Mouse (Mus musculus) heart, adult 18-20 months (tissue): ENCODE measurements around the gene Psmd5. TPM values are rescaled to one million over a fixed set of nuclear protein-coding genes. Genes with fewer than 3 reads are reported as not detected.
"Not testable (repeated sequence)": the region's sequence is repeated elsewhere in the genome, so short reads cannot be mapped to it uniquely, and the experiment has no call there.

Experiments used
- DNase-seq, 2 experiments: peaks; one replicate each; pipeline ENCODE4 v3.0.0; 2021 to 2022; ENCODE audit warnings: mixed read lengths in 1 of 2
- total RNA-seq, 2 experiments: library from RNA; stranded (reverse); gene quantifications; 2 replicates each; pipeline ENCODE4 v1.2.3; 2021

Gene Psmd5
- total RNA-seq, 2 experiments from 2014 or later = 16.7 to 18.5 TPM

GRCm38 (mm10) chr2:34896821-34897460, 22.2 kb upstream of the Psmd5 start:
- DNase-seq = no peak

DNA sequence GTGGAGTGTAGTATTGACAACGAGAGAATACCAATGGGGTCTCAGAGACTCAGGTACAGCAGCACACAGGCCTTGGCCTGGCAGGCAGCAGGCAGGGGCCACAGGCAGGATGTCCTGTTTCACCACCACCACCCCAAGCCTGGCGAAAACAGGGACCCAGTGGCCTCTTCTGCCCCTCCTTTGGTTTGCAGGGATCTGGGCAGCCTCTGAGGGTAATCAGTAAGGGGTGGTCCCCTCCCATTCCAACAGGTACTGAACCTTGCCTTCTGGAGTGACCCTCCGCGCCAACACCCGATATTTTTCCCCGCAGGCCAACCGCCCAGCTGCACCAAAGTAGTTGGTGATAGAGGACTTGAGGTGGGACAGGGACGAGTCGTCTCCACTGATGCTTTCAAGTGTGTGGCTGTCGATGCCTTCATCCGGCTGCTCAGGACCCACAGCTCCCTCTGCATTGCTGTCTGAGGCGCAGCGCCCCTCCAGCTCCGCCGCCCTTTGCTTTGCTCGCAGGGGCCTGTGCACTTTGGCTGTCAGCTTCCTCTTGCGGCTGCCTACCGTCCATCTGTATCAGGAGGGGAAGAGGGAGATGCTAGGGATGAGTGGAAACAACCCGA, 20.8 kb upstream of the Psmd5 start:
- DNase-seq = no peak

GRCm38 (mm10) chr2:34893950-34894349, 19.2 kb upstream of the Psmd5 start:
- DNase-seq = no peak

- no peak for DNase-seq
Measured at GRCm38 (mm10) chr2:34884186-34884585, 9.4 kb upstream of the Psmd5 start.

DNA sequence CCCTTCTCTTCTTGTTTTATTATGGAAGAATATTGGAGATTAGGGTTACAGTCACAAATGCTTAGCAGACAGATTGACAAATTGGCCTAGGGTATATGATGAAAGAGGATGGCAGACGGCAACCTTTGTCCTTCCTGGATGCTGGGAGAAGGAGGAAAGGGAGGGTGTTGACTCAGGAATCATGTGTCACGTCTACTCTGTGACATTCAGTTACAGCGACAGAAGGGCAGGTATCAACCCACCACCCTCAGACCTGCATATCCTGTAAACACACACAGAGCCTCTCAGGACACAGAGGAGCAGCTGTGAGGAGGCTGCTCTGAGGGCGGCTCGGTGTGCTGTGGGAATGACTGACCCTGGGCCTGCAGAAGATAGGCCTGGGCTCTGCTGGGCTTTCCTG, 8.4 kb upstream of the Psmd5 start:
- no peak for DNase-seq

DNA sequence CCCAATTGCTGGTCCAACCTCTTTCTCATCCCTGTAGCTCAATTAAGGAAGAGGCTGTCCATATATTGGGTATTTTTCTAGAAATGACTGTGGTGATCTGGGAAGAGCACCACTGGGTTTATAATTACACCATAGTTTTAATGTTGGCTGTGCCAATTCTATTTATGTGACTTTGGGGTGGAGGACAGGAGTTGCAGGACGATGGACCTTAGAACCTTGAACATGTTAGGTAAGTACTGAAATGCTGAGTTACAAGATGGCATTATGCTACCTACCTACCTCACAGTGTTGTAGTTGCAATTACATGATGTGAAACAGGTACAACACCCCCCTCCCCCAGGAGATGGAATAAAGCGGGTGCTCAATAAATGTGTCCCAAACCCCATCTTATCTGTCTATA, 8.0 kb upstream of the Psmd5 start:
- no peak for DNase-seq

- DNase-seq = no peak
Measured at GRCm38 (mm10) chr2:34880054-34880453, 5.3 kb upstream of the Psmd5 start.

- peak; percentile 10 to 37 for DNase-seq
Measured at GRCm38 (mm10) chr2:34874271-34874670, 497 bp downstream of the Psmd5 start, which contains the start of gene Cutal. Gene Cutal (plus strand): TSS chr2:34874396.

GRCm38 (mm10) chr2:34870520-34871474, 4.0 kb downstream of the Psmd5 start:
- DNase-seq = peak; percentile 96 to 97

DNA sequence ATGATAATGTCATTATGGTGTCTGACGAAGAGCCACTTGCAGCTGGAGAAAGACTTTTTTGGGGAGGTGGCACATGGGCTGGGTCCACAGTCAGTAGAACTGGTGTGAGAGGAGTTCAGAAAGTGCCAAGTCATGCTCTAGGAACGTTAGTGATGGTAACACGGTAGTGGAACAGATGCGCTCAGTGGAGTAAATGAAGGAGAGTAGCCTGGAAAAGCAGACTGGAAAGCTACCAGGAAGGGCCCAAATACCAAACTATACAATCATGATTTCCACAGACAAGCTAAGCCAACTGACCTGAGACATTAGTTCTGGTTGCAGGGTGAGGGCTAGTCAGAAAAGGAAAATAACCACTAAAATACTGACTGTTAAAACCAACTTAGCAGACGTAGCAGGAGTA, 5.1 kb downstream of the Psmd5 start:
- no peak for DNase-seq

- DNase-seq = no peak
Measured at GRCm38 (mm10) chr2:34857728-34858127, 17.0 kb downstream of the Psmd5 start.

GRCm38 (mm10) chr2:34855265-34855664, 19.5 kb downstream of the Psmd5 start:
- no peak for DNase-seq

DNA sequence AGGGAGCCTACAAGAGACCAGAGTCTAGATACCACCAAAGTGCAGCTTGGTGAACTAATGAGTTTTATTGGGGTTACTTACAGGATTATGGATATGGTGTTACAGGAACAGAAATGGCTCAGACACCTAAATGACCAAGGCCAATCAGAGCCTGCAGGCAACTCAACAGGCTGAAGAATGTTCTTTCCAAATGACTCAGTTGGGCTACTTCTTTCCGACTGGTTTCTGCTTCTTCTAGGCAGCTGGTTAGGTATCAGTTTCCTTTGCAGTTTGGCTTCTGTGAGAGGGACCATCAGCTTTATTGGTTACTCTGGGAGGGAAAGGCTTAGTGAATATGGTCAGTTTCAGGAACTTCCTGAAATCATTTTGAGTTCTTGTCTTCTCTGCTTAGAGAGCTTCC, 27.1 kb downstream of the Psmd5 start:
- DNase-seq = no peak

GRCm38 (mm10) chr2:34843211-34843939, 31.4 kb downstream of the Psmd5 start:
- DNase-seq = peak; percentile 80 to 89

- no peak for DNase-seq
Measured at GRCm38 (mm10) chr2:34841706-34842105, 33.1 kb downstream of the Psmd5 start.

DNA sequence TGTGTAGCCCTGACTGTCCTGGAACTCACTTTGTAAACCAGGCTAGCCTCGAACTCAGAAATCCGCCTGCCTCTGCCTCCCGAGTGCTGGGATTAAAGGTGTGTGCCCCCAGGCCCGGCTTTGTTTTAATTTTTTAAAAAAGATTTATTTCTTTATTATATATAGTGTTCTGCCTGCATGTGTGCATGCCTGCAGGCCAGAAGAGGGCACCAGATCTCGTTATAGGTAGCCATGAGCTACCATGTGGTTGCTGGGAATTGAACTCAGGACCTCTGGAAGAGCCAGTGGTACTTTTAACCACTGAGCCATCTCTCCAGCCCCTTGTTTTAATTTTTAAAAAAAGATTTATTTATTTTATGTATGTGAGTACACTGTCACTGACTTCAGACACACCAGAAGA, 34.6 kb downstream of the Psmd5 start:
- DNase-seq = not testable (repeated sequence)

DNA sequence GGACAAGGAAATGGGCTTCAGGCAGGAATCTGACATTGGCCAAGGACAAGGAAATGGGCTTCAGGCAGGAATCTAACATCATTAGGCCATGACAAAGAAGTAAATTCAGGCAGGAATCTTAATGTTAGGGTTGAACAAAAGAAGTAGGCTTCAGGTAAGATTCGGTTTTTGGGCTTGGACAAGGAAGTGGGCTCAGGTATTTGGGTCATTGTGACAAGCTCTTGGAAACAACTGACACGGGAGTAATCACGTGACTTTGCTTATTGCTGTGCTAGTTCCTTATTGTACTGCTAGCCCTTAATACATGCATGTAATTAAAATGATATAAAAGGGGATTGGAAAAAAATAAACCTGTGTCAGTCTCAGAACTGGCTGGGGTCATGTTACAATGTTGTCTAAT, 39.1 kb downstream of the Psmd5 start:
- DNase-seq = no peak

DNA sequence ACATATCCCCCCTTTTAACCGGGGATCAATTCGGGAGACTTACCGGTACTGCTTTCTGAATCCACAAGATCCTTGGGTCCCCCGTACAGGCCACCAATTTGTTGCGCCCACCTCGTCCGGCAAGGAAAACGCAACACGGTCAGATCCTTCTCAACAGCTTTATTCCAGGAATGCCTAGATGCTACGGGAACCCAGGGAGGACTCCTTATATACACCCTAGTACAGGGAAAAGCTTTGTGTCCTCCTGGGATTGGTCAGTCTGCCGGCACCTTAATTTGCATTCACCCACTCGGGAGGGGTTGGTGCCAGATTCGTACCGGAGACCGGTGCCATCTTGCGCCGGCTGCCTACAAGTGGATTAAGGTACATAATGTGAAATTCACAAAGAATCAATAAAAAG, 41.1 kb downstream of the Psmd5 start:
- DNase-seq = no peak

GRCm38 (mm10) chr2:34832766-34833457, 41.9 kb downstream of the Psmd5 start, which contains the start of gene Gm34653:
Gene Gm34653 (plus strand): TSS chr2:34833007.
- not testable (repeated sequence) for DNase-seq

- not testable (repeated sequence) for DNase-seq
Measured at GRCm38 (mm10) chr2:34830066-34830465, 44.7 kb downstream of the Psmd5 start.

DNA sequence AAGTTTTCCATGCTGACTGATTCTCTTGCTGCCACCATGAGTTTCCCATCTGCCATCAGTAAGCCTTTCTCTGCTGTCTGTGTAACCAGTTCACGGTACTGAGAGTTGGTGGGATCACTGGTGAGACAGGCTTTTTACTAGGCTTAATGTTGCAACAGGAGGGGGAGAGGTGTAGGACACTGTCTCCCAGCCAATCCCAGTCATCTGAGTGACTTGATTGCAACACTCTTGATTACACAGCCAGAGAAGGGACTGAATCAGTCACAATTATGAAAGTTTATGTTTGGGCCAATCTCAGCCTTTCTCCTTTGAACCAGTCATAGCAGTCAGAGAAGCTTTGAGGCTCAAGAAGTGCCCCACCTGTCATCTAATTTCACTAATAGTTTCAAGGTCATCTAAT, 46.7 kb downstream of the Psmd5 start:
- DNase-seq = no peak

GRCm38 (mm10) chr2:34827591-34827990, 47.2 kb downstream of the Psmd5 start:
- DNase-seq = no peak
